Mouse (Mus musculus) embryonic facial prominence, embryonic 12.5 days (tissue): ENCODE data around the gene Slc28a1. TPM values are rescaled to one million over a fixed set of nuclear protein-coding genes. Genes with fewer than 3 reads are reported as not detected.

Source experiments
- ATAC-seq: fragments of 200-750 bp; cut with Nextera tagmentation; 2 replicates; pipeline ENCODE4 v1.8.0; 2017; ENCODE audit not compliant: insufficient number of reproducible peaks, insufficient read depth, low FRiP score, low TSS enrichment
- H3K27ac ChIP-seq: fragments of 300-500 bp; sonication (generic); 2 replicates; pipeline ENCODE4 v1.5.1; 2016; ENCODE audit warnings: mild to moderate bottlenecking
- H3K27me3 ChIP-seq: fragments of 300-500 bp; sonication (generic); 2 replicates; pipeline ENCODE4 v1.6.1; 2016; ENCODE audit warnings: mild to moderate bottlenecking, moderate library complexity
- H3K36me3 ChIP-seq: fragments of 300-500 bp; sonication (generic); 2 replicates; pipeline ENCODE4 v1.6.1; 2016; ENCODE audit warnings: mild to moderate bottlenecking
- H3K4me1 ChIP-seq: fragments of 300-500 bp; sonication (generic); 2 replicates; pipeline ENCODE4 v1.6.1; 2016
- H3K4me2 ChIP-seq: fragments of 300-500 bp; sonication (generic); replicated peaks from 2 replicates; pipeline ENCODE4 v1.6.1; 2016; ENCODE audit warnings: mild to moderate bottlenecking, moderate library complexity
- H3K4me3 ChIP-seq: fragments of 300-500 bp; sonication (generic); 2 replicates; pipeline ENCODE4 v1.5.1; 2016; ENCODE audit warnings: mild to moderate bottlenecking
- H3K9ac ChIP-seq: fragments of 300-500 bp; sonication (generic); 2 replicates; pipeline ENCODE4 v1.6.1; 2016; ENCODE audit warnings: mild to moderate bottlenecking, moderate library complexity
- H3K9me3 ChIP-seq: fragments of 300-500 bp; sonication (generic); 2 replicates; pipeline ENCODE4 v1.6.1; 2016; ENCODE audit warnings: mild to moderate bottlenecking, moderate library complexity
- WGBS: fragments of 180-500 bp; shearing (Covaris S2); methylation state at CpG from one replicate; pipeline ENCODE4 v1.1.7; 2016; 5-methylcytosine and 5-hydroxymethylcytosine counted together
- polyA plus RNA-seq: library from polyadenylated mRNA; unstranded; fragments of >200 nt; fragmentation: Nextera tagmentation; extraction: Ambion mirVana; gene quantifications from 2 replicates; pipeline ENCODE4 v1.2.1, GENCODE M21; 2016

The Slc28a1 gene
- polyA plus RNA-seq: 0.08 TPM in 1 of 2 replicates, not detected in the other

- Histone ChIP-seq H3K9ac (no peak within 1 kb of the TSS), H3K27me3 (no peaks in the 10 kb centered on the region), H3K4me1 (peaks cover 6% of the 10 kb centered on the region; the same call in 1 of the 2 replicates), H3K36me3 (no peaks in the 10 kb centered on the region), H3K9me3 (no peaks in the 10 kb centered on the region), H3K4me2 (no peak within 1 kb of the TSS), H3K4me3 (no peak within 1 kb of the TSS), H3K27ac (no peak within 1 kb of the TSS)
- WGBS: 74% methylated on average over 6 of the region's 6 CpGs
- no peak for ATAC-seq
Observed at GRCm38 (mm10) chr7:81114555-81114954, at the start of gene Slc28a1. Gene Slc28a1 (plus strand): TSS chr7:81114799.

DNA sequence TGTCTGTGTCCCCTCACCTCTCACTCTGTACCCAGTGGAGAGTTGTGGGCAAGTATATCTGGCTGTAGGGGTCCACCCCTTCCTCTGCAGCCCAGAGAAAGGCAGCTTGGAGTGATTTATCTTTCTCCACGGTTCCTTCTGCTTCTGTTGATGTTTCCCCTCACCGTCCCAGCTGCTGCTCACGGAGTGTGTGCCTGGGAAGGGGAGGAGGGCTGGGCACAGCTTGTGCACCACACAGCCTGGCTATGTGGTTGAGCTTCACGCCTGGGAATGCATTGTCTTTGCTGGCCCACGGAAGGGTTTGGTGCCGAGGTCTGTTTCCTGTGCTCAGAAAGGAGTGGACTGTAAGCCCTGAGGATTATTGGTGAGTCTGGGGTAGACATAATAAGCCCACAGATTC, 47.9 kb upstream of the Slc28a1 start:
- Histone ChIP-seq H3K4me1 (peaks cover 6% of the 10 kb centered on the region; the same call in 1 of the 2 replicates), H3K9ac (no peak overlapping the region), H3K9me3 (no peaks in the 10 kb centered on the region), H3K36me3 (no peaks in the 10 kb centered on the region), H3K27ac (no peak overlapping the region), H3K4me2 (no peak overlapping the region), H3K27me3 (no peaks in the 10 kb centered on the region), H3K4me3 (no peak overlapping the region)
- WGBS: 37% methylated on average over 6 of the region's 6 CpGs
- no peak for ATAC-seq

DNA sequence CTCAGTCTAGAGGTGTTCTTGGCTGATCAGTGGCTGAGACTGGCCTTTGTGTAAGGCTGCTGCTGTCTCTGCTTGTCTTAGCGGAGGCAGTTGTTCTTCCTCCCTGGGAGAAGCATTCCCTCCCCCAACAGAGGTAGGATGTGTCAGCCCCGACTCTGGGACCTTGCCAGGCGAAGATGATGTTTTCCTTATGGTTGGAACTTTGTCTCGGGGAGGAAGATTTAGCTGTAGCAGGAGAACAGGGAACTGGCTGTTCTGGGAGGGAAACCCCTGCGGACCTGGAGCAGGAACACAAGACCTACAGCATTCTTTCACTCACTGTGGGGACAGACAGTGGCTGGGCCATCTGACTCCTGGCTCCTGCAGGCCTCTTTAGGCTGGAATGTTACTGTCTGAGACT, 42.1 kb upstream of the Slc28a1 start:
- no peak overlapping the region for H3K27ac ChIP-seq
- no peak overlapping the region for H3K4me3 ChIP-seq
- H3K27me3 ChIP-seq: no peaks in the 10 kb centered on the region
- H3K36me3 ChIP-seq: no peaks in the 10 kb centered on the region
- no peak overlapping the region for H3K4me2 ChIP-seq
- WGBS: 19% methylated on average over 5 of the region's 5 CpGs
- peaks cover 12% of the 10 kb centered on the region for H3K4me1 ChIP-seq
- no peak for ATAC-seq
- peak overlapping the region; percentile 5; the same call in 1 of the 2 replicates for H3K9ac ChIP-seq
- H3K9me3 ChIP-seq: no peaks in the 10 kb centered on the region

GRCm38 (mm10) chr7:81073273-81073672, 41.3 kb upstream of the Slc28a1 start:
- WGBS: 84% methylated on average over 5 of the region's 5 CpGs
- Histone ChIP-seq H3K4me1 (peaks cover 12% of the 10 kb centered on the region), H3K4me3 (no peak overlapping the region), H3K27me3 (no peaks in the 10 kb centered on the region), H3K27ac (no peak overlapping the region), H3K4me2 (no peak overlapping the region), H3K9ac (no peak overlapping the region), H3K9me3 (no peaks in the 10 kb centered on the region), H3K36me3 (no peaks in the 10 kb centered on the region)
- ATAC-seq: no peak

GRCm38 (mm10) chr7:81074546-81074945, 40.1 kb upstream of the Slc28a1 start:
- Histone ChIP-seq H3K9ac (no peak overlapping the region), H3K4me2 (no peak overlapping the region), H3K4me1 (peaks cover 12% of the 10 kb centered on the region), H3K27me3 (no peaks in the 10 kb centered on the region; the same call in 1 of the 2 replicates), H3K4me3 (no peak overlapping the region), H3K9me3 (no peaks in the 10 kb centered on the region), H3K27ac (no peak overlapping the region), H3K36me3 (no peaks in the 10 kb centered on the region)
- no peak for ATAC-seq
- 40% methylated on average over 9 of the region's 9 CpGs for WGBS

- no peak overlapping the region for H3K4me3 ChIP-seq
- no peak for ATAC-seq
- H3K4me2 ChIP-seq: no peak overlapping the region
- H3K9ac ChIP-seq: no peak overlapping the region
- no peaks in the 10 kb centered on the region; the same call in 1 of the 2 replicates for H3K27me3 ChIP-seq
- H3K27ac ChIP-seq: no peak overlapping the region
- H3K9me3 ChIP-seq: no peaks in the 10 kb centered on the region
- no peaks in the 10 kb centered on the region for H3K36me3 ChIP-seq
- H3K4me1 ChIP-seq: peaks cover 12% of the 10 kb centered on the region
- 63% methylated on average over 7 of the region's 7 CpGs for WGBS
Observed at GRCm38 (mm10) chr7:81075299-81075698, 39.3 kb upstream of the Slc28a1 start.

GRCm38 (mm10) chr7:81075732-81076131, 38.9 kb upstream of the Slc28a1 start:
- Histone ChIP-seq H3K9ac (no peak overlapping the region), H3K4me1 (peaks cover 12% of the 10 kb centered on the region), H3K27me3 (no peaks in the 10 kb centered on the region; the same call in 1 of the 2 replicates), H3K27ac (no peak overlapping the region), H3K36me3 (no peaks in the 10 kb centered on the region), H3K9me3 (no peaks in the 10 kb centered on the region), H3K4me3 (no peak overlapping the region), H3K4me2 (no peak overlapping the region)
- ATAC-seq: no peak
- 85% methylated on average over 5 of the region's 5 CpGs for WGBS

DNA sequence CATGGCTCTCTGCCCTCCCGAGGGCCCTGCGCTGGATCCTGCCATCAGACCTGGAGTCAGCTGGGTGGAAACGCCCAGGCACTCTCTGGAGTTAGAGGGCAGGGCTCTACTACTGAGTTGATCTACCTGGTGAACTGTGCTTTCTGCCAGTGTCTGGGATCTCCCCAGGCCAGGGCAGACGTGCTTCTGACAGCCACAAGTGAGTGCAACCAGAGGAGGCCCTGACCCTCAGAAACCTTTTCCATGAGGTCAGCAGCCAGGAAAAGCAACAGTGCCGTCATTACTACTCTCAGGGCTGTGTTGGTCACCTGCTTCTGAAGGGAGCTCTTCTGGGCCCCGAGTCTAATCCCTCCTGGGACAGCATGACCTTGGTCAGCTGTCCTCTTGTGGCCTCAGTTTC, 37.6 kb upstream of the Slc28a1 start:
- H3K4me3 ChIP-seq: no peak overlapping the region
- no peak overlapping the region for H3K27ac ChIP-seq
- H3K36me3 ChIP-seq: no peaks in the 10 kb centered on the region
- WGBS: 66% methylated on average over 6 of the region's 6 CpGs
- no peaks in the 10 kb centered on the region for H3K9me3 ChIP-seq
- no peak for ATAC-seq
- H3K4me2 ChIP-seq: no peak overlapping the region
- H3K4me1 ChIP-seq: peaks cover 11% of the 10 kb centered on the region
- no peaks in the 10 kb centered on the region; the same call in 1 of the 2 replicates for H3K27me3 ChIP-seq
- no peak overlapping the region for H3K9ac ChIP-seq

- Histone ChIP-seq H3K4me3 (no peak overlapping the region), H3K36me3 (no peaks in the 10 kb centered on the region), H3K4me2 (no peak overlapping the region), H3K27ac (no peak overlapping the region), H3K9me3 (no peaks in the 10 kb centered on the region), H3K4me1 (peaks cover 3% of the 10 kb centered on the region; the same call in 1 of the 2 replicates), H3K9ac (no peak overlapping the region), H3K27me3 (no peaks in the 10 kb centered on the region; the same call in 1 of the 2 replicates)
- no peak for ATAC-seq
- 84% methylated on average over 6 of the region's 6 CpGs for WGBS
Observed at GRCm38 (mm10) chr7:81078740-81079139, 35.9 kb upstream of the Slc28a1 start.

DNA sequence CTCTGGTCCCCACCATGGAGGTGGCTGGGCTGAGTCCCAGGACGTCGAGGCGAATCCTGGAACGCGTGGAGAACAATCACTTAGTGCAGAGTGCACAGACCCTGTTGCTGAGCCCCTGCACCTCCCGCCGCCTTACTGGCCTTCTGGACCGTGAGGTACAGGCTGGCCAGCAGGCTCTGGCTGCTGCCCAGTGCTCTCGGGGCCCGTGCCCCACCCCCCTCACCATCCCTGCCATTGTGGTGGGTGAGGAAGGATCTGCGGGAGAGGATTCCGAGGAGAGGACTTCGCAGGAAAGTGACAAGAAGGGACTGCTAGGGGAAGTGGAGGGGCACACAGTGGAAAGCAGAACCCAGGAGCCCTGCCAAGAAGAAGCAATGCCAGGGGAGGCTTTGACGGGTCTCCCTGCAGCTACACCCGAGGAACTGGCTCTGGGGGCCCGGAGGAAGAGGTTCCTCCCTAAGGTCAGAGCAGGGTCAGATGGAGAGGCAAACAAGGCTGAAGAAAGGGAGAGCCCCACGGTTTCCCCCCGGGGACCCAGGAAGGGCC, 21.1 kb upstream of the Slc28a1 start:
- Histone ChIP-seq H3K27me3 (no peaks in the 10 kb centered on the region), H3K27ac (no peak overlapping the region), H3K36me3 (no peaks in the 10 kb centered on the region), H3K4me1 (no peaks in the 10 kb centered on the region; the same call in 1 of the 2 replicates), H3K4me2 (no peak overlapping the region), H3K9ac (no peak overlapping the region), H3K9me3 (no peaks in the 10 kb centered on the region), H3K4me3 (no peak overlapping the region)
- no peak for ATAC-seq
- 56% methylated on average over 18 of the region's 18 CpGs for WGBS

DNA sequence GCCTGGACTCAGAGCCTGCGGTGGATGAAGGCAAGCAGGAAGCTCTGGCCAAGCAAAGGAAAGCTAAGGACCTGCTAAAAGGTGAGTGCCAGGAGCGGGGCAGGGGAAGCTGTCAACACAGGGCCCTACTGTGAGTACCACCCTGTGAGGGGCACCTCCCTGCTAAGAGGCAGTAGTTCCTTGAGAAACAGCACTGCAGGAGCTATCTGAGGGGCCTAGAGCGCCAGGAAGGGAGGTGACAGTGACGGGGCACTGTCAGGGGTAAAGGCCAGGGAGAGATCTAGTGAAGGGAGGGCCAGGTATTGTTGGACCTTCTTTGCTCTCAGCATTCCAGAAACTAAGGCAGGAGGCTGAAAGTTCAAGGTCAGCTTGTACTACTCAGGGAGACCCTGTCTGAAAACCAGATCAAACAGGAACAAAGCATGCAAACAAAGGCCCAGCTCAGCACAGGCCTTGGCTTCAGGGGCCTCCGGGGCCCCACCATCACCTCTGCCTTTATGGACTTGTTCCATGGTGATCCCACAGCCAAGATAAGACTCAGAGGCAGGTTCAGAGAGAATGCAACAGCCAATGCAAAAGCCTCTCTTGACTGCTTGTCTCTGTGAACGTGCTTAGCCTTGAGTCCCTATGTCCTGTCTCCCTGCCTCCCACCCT, 20.4 kb upstream of the Slc28a1 start:
- Histone ChIP-seq H3K4me1 (no peaks in the 10 kb centered on the region; the same call in 1 of the 2 replicates), H3K27me3 (no peaks in the 10 kb centered on the region), H3K4me3 (no peak overlapping the region), H3K4me2 (no peak overlapping the region), H3K9ac (no peak overlapping the region), H3K27ac (no peak overlapping the region), H3K36me3 (no peaks in the 10 kb centered on the region), H3K9me3 (no peaks in the 10 kb centered on the region)
- no peak for ATAC-seq
- 79% methylated on average over 6 of the region's 6 CpGs for WGBS

DNA sequence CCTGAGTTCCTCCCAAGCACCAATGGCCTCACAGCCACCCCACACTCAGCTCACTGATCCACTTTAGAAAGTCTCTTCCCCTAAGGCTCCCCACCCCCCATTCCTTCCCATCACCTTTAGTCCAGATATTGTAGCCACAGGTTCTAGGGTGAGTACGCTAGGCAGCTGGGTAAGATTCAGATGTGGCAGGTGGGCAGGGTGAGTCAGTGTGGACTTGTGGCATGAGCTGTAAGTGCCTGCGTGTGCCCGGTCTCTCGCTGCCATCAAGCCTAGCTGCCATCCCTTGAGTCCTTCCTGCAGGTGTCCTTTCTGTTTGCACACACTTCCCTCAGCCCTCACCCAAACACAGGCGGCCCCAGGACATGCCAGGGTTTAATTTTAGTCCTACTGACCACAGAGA, 14.3 kb upstream of the Slc28a1 start:
- Histone ChIP-seq H3K36me3 (no peaks in the 10 kb centered on the region), H3K9me3 (no peaks in the 10 kb centered on the region), H3K27ac (no peak overlapping the region), H3K4me1 (no peaks in the 10 kb centered on the region), H3K4me3 (no peak overlapping the region), H3K4me2 (no peak overlapping the region), H3K9ac (no peak overlapping the region), H3K27me3 (no peaks in the 10 kb centered on the region)
- no peak for ATAC-seq
- WGBS: 81% methylated on average over 5 of the region's 5 CpGs
